Mouse (Mus musculus): ENCODE results near the gene Egfl8.

Egfl8 gene

DNA sequence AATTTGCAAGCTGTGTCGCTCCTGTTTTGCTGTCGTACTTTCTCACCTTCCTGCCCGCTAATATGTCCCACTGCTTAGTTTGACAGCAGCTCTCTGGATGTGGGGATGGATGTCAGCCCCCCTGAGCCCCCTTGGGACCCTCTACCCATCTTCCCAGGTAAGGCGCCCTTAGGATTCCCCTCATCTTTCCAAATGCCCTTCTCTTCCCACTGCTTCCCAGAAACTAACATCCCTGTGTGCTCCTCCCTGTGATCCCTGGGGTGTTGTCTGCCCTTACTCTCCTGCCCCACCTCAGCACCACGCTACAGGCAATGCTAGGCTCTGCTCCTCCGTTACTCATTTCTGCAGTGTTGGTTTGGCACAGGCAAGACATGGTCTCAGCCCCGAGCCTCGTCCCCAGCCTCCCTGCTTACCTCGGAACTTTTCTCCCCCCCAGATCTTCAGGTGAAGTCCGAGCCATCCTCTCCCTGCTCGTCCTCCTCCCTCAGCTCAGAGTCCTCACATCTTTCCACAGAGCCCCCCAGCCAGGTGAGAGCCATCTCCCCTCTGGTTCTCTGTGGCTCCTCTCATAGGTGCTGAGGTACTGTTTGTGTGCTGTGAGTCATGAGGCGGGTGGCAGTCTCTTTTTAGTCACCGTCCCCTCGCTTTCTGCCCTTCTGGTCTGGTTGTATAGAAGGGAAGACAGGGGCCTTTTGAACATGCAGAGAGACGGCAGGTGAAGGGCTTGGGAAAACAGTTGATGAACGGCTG is 32.5 kb upstream of the Egfl8 start:
- DNase-seq = no peak

- peak; percentile 99 for DNase-seq
Observed at GRCm38 (mm10) chr17:34646906-34647787, 31.4 kb upstream of the Egfl8 start, which contains the start of gene Atf6b. Gene Atf6b, plus strand, starts transcription at chr17:34647146.

- DNase-seq = no peak
Observed at GRCm38 (mm10) chr17:34645831-34646511, 30.2 kb upstream of the Egfl8 start.

GRCm38 (mm10) chr17:34645256-34645829 is 29.6 kb upstream of the Egfl8 start:
- DNase-seq = no peak

- peak; percentile 97 for DNase-seq
Observed at GRCm38 (mm10) chr17:34644608-34645007, 28.8 kb upstream of the Egfl8 start, which contains the start of gene Fkbpl. Gene Fkbpl, plus strand, starts transcription at chr17:34644764.

DNA sequence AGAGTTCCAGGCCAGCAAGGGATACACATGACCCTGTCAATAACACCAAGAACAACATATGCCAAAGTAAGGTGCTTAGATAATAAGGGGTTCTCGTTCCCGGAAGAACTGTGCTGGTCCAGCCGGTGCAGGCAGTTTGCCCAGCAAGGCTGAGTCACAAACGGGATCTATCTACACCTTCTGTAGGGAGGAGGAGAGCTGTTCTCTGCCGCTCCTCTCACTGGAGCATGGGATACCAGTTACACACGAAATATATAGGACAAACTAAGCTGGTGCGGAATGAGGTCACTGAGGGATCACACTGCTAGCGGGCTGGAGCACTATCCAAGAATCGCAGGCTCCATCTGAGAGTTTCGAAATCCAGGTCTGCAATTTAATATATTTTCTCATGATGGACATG is 28.2 kb upstream of the Egfl8 start:
- no peak for DNase-seq

DNA sequence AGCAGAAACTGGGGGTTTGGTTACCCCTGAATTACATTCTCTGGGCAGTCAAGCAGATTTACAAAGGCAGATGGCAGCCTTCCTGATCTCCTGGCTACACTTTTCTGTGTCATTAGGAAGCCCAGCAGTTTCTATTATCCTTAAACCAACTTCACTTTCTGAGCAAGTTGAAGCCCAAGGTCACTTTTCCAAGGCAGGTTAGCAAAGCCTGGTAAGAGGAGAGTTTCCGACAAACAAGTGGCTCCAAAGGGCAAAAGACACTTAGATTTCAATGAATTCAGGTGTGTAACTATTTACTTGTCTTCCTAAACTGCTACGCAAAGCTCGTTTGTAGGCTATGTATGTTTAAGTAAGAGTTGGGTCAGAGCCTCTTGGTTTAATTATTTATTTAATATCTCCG is 27.6 kb upstream of the Egfl8 start:
- DNase-seq = no peak

- DNase-seq = no peak
Observed at GRCm38 (mm10) chr17:34641945-34642344, 26.2 kb upstream of the Egfl8 start.

DNA sequence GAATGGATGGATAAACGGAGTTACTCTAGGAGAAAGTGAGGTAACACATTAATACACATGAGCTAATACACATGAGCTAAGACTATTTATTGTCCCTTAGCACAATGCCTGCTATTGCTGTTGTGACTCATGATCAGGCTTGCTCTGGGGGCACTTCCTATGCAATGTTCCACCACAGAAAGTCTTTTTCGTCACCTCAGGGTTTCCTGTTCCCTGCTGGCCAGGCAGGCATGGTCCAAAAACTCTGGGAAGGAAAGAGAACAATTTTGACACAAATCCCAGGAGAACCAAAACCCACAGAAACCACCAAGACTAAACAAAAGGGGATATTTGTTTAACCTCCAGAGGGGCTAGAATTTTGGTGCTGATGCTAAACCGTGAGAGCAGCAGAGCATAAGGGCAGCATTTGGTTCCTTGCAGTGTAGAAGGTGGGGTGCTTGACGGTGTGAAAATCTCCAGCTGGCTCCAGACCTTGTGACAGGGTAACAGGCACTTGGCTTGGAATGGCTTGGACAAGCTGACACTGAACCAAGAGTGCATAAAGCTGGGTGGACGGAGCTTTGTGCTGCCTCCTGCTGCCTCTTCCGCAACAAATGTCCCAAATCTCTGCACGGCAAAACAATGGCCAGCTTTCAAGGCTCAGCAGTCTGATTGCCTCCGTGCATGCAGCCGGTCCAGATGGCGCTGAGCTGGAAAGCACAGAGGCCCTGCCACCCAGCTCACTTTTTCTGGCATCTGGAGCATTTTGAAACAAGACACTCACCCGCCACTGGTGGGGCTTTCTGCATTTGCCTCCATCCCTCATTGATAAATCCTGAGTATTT is 25.2 kb upstream of the Egfl8 start:
- peak; percentile 72 for DNase-seq

GRCm38 (mm10) chr17:34639461-34640255 is 23.9 kb upstream of the Egfl8 start:
- no peak for DNase-seq

GRCm38 (mm10) chr17:34637459-34637858 is 21.7 kb upstream of the Egfl8 start:
- no peak for DNase-seq

GRCm38 (mm10) chr17:34635671-34636070 is 19.9 kb upstream of the Egfl8 start:
- DNase-seq = no peak

DNA sequence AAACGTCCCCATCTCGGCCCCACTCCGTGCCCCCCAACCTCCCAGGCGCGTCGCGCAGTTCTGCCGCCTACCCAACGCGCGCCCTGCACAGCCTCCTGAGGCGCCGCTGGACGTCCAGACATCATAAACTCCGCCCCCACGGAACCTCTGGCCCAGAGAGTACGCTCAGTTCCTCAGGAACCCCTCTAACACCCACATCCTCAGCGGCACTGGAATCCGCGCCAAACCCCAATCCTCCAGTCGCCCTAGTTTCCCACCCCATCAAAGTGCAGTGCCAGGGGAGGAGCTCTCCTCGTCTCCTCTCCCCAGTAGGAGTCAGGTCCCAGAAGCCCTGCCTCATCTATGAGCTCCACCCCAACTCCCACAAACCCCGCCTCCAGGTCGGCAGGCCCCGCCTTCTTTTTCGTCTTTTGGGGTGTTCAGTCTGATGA is 16.5 kb upstream of the Egfl8 start:
- DNase-seq = peak; percentile 94

GRCm38 (mm10) chr17:34631647-34632046 is 15.9 kb upstream of the Egfl8 start:
- no peak for DNase-seq

- no peak for DNase-seq
Observed at GRCm38 (mm10) chr17:34630761-34631301, 15.1 kb upstream of the Egfl8 start.

GRCm38 (mm10) chr17:34629796-34630603 is 14.2 kb upstream of the Egfl8 start:
- DNase-seq = no peak

DNA sequence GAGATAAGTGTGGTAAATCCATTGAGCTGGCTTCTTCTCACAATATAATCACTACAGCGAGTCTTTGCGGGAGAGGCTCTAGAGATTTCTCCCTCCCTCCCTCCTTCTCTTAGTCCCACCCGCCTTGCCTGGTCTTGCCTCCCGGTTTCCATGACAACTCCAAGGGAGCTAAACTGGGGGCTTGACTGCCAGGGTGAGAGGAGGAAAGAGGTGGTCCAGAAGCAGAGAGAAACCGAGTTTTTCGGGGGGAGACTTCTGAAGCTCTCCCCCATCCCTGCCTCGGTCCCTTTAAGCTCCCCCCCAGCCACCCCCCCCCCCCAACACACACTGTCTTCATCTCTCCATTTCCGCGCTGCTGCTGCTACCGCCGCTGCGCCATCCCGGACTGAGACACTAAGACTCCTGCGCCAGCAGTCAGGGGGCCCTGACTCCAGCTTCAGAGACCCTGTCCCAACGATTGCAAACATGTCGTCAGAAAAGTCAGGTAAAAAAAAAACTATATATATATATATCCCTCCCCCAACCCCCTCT is 13.5 kb upstream of the Egfl8 start, which contains the start of gene Prrt1:
TSS of gene Prrt1 (plus strand) at position 313 of the 531 bp plus-strand sequence.
- DNase-seq = peak; percentile 78

GRCm38 (mm10) chr17:34628644-34628967 is 12.8 kb upstream of the Egfl8 start:
- DNase-seq = no peak

GRCm38 (mm10) chr17:34627943-34628643 is 12.3 kb upstream of the Egfl8 start, which contains the start of gene Ppt2:
Gene Ppt2, minus strand, starts transcription at chr17:34628510.
- no peak for DNase-seq

Measured in right cerebral cortex, adult 18-20 months (tissue).